Mouse (Mus musculus) spleen, adult 18-20 months (tissue): ENCODE measurements around the gene Tcf7l2.

Source experiments
- DNase-seq, 2 experiments: peaks; one replicate each; pipeline ENCODE4 v3.0.0; 2022; ENCODE audit warnings: mixed read lengths in 2 of 2

Tcf7l2 gene

DNA sequence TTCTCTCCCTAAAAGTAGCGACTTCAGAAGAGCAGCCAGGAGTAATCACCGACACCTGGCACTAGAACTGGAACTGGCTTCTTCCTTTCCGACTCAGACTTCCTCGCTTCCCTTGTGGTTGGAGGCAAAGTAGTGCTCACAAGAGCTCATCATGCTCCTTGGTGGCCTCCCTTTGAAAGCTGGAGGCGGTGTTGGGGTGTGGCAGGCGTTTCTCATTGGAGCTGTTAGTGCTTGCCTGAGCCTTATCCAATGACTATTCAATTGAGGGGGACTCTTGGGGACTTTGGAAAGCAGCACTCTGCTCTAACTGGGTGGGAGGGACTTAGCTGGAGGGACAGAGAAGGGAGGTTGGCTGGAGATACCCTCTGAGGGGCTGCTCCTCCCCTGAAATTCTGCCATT lies 9.1 kb upstream of the Tcf7l2 start:
- DNase-seq, result no peak

DNA sequence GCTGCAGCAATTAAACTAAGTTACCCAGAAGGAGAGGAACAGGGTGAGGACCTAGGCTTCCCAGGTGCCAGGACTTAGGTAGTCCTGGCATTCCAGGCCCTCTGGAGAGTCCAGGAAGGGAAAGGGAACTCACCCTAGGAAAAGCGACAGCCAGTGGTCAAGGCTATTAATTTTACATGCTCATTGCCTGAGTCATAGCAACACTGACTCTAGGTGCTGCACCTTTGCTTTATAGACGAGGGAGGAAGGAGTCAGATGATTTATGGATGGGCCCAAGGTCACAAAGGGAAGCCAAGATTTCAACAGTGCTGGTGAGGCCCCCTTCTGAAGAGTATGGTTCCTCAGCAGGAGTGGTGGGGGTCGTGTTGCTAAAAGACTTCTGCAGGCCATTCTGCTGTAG lies 8.6 kb upstream of the Tcf7l2 start:
- no peak for DNase-seq

GRCm38 (mm10) chr19:55736016-55736415 lies 5.6 kb upstream of the Tcf7l2 start:
- no peak for DNase-seq

DNA sequence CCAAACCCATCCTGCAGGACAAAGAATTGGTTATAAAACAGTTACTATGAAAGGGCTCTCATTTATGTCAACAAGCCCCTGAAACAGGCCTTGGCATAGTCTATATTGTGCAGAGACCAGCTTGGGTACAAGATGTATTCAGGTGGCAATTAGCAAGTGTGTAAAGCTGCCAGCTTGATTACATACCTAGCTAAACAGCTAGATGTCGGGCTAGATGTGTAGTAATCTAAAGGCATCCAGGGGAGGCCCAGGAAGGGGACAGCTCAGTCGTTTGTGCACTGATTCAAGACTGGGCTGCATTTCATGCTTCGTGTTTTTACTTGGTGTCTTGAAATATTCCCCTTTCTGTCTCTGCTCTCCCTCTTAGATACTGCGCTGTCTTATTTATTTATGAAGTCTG lies 1.9 kb upstream of the Tcf7l2 start:
- no peak for DNase-seq

- DNase-seq, result no peak
These were observed 724 bp upstream of the Tcf7l2 start for GRCm38 (mm10) chr19:55740753-55741438.

DNA sequence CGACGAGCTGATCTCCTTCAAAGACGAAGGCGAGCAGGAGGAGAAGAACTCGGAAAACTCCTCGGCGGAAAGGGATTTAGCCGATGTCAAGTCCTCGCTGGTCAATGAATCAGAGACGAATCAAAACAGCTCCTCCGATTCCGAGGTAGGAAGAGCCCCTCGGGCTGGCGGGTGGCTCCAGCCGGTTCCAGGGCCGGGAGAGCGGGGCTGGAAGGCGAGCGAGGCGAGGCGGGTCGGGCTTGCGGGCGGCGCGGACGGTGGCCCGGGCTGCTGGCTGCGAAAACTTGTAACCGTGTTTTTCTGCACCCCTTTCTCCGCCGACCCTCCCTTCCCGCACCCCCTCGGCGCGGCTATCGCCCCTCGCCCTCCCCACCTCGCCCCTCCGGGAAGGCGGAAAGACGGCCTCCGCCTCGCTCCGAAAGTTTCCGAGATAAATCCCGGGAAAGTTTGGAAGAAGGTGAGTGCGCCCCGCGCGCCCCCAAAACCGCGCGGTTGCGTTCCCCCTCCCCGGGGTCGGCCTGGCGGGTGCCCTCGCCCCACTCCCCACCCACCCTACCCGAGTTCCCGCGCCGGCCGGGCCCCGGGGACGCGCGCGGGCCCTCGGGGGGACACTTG lies 873 bp downstream of the Tcf7l2 start:
- peak in 1 of 2 experiments; percentile 39 for DNase-seq

DNA sequence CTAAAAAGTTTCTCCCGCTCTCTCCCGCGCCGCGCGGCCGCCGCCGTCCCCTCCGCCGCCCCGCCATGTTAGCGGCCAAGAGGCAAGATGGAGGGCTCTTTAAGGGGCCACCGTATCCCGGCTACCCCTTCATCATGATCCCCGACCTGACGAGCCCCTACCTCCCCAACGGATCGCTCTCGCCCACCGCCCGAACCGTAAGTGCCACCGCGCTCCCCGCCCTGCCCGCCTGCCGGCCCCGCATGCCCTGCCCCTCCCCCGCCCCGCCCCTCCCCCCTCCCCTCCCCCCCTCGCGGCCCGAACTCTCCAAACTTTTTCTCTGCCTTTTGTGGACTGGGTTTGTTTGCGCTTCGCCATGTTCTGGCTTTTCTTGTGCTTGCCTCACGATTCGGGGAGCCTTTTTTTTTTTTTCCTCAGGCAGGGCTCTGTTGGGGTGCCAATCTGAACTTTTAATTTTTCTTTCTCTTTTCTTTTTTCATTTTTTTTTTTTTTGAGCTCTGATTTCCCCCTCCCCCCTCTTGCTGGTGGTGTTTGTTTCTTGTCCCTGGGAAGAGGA lies 1.5 kb downstream of the Tcf7l2 start:
- peak; percentile 11 to 33 for DNase-seq

GRCm38 (mm10) chr19:55743557-55744441 lies 2.2 kb downstream of the Tcf7l2 start:
- DNase-seq, result peak; percentile 17 to 43

DNA sequence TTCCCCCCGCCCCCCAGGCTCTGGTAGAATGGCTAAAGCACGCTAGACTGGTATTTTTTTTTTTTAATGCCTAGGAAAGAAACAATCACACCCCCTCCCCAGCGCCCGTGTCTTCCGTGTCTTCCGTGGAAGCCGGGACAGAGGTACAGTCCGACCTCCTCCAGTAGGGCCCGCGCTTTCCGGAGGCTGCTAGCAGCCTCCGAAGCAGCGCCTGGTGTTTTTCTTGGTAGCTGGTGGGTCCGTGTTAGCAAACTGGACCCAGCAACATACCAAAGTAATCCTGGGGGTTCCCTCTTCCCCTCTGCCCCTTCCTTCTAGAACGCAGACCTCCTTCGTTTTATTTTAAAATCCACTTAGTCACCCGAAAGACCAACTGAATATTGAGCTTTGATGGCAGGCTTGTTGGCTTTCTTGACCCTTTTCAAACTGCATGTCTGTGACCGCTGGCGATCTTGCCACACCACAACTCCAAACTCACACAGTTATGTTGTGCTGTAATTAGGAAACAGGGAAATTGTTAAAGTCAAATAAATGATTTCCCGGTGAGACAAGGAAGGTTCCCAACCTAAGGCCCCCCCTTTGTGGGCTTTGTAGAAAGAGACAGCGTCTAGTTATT lies 3.1 kb downstream of the Tcf7l2 start:
- no peak for DNase-seq

GRCm38 (mm10) chr19:55745192-55745578 lies 3.6 kb downstream of the Tcf7l2 start:
- DNase-seq, result no peak

DNA sequence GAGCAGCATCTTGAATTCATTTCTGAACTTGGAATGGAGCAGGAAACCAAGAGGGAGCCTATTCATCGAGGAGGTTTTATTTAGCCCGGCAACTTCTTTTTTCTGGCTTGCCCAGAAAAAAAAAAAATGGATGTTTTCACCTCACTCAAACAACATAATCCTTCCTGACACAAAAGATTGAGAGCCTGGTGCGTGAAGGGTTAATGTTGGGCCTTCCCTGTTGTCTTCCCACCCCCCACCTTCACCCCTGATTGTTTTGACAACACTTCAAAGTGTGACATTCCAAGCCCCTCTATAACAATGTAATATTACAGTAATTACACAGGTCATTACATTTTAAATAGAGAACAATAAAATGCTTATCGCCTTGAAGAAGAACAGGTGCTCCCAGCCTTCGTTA lies 4.6 kb downstream of the Tcf7l2 start:
- no peak for DNase-seq

DNA sequence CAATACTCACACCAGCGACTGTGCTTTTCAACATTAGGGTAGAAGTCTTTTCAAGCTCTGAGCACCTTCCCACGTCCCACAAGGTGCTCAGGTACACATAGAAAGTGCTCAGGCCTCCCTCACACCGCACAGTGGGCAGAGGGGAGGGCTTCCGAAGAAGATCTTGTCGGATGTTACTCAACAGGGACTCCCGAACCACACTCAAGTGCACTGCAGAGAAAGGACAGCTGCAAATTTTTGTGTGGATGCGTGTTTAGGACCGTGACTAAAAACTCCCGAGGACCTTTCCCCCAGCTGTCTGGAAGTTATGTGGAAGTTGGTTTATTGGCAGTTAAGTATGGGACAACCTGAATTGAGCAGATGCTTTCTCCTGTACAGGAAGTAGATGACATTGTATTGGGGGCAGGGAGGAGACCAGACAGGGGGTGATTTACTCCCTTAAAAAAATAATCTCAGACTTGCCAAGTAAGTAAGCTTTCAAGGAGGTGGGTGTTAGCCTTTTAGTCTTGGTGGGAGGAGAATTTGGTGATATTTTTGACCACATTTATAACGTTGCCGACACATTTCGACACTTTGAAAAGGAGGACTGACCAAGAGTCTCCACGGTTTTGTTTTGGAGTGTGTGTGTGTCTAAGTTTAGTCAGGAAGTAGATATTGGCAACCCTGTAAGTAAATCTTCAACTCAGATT lies 5.8 kb downstream of the Tcf7l2 start:
- no peak for DNase-seq

DNA sequence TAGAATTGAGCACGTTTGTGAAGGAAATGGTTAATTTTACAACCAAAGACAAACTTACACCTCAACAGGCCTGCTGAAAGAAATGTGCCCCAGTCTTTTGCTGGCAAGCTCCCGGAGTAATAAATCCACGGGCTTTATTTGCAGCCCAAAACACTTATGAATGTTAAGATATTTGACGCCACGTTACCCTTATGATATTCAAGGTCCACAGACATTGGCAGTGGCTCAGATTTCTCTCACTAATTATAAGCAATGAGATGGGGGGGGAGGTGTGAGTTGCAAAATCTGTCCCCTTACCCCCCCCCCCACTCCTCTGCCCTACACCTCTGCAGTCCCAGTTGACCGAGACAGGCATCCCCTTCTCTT lies 6.3 kb downstream of the Tcf7l2 start:
- DNase-seq, result no peak

- DNase-seq, result no peak
These were observed 7.2 kb downstream of the Tcf7l2 start for GRCm38 (mm10) chr19:55748801-55749200.

- no peak for DNase-seq
These were observed 7.9 kb downstream of the Tcf7l2 start for GRCm38 (mm10) chr19:55749532-55749931.

- no peak for DNase-seq
These were observed 8.4 kb downstream of the Tcf7l2 start for GRCm38 (mm10) chr19:55750048-55750447.

GRCm38 (mm10) chr19:55750465-55750864 lies 8.8 kb downstream of the Tcf7l2 start:
- no peak for DNase-seq

- no peak for DNase-seq
These were observed 11.2 kb downstream of the Tcf7l2 start for GRCm38 (mm10) chr19:55752861-55753260.

DNA sequence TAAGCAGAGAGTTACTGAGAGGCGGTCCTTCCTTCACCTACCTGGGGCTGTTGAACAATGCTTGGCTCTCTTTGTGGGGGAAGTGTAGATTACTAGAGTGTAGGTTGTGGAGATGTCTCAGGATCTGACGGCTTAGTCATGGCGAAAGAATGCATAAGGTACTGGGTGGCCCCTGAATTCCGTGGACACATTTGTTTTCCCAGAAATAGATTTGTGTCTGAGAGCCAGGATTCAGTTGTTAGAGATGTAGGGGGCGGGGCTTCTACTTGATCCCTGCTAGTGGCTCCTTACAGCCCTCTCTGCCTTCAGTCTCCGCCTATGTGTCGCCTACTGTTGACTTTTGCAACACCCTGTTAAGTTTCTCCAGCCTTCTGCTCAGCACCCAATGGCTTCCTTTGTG lies 12.7 kb downstream of the Tcf7l2 start:
- DNase-seq, result no peak

DNA sequence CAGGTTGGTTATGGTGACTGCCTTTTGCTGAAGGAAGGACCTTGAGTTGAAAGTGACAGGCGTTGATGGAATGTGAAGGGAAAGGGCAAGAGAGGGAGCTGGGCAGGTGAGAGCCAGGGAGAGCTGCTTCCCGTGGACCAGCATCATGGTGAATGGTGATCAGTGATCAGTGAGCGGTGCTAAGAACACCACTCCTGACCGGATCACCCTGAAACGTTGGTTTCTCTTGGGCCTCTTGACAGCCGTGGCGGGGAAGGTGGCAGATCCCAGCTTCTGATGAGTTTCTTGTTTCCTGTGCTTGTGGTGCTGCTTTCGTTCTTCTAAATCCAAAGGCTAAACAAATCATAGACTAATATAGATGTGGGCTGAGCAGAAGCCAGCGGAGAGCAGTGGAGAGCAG lies 13.8 kb downstream of the Tcf7l2 start:
- DNase-seq, result no peak

- DNase-seq, result no peak
These were observed 15.1 kb downstream of the Tcf7l2 start for GRCm38 (mm10) chr19:55756707-55757106.

- no peak for DNase-seq
These were observed 15.8 kb downstream of the Tcf7l2 start for GRCm38 (mm10) chr19:55757403-55757802.

GRCm38 (mm10) chr19:55758158-55758557 lies 16.5 kb downstream of the Tcf7l2 start:
- no peak for DNase-seq
